Mouse (Mus musculus) embryonic facial prominence, embryonic 14.5 days (tissue): ENCODE measurements around the gene Oca2. TPM values are rescaled to one million over a fixed set of nuclear protein-coding genes. Genes with fewer than 3 reads are reported as not detected.

Source experiments
- ATAC-seq: fragments of 200-750 bp; cut with Nextera tagmentation; 2 replicates; pipeline ENCODE4 v1.8.0; 2017; ENCODE audit warnings: low read depth, moderate number of reproducible peaks, moderate TSS enrichment
- DNase-seq: peaks from one replicate; pipeline ENCODE4 v3.0.0-alpha.2; 2015; ENCODE audit warnings: low spot score
- H3K27ac ChIP-seq: fragments of 300-500 bp; sonication (generic); replicated peaks from 2 replicates; pipeline ENCODE4 v1.5.1; 2014; ENCODE audit warnings: low read depth, mild to moderate bottlenecking, low read length, moderate library complexity
- H3K27me3 ChIP-seq: fragments of 300-500 bp; sonication (generic); replicated peaks from 2 replicates; pipeline ENCODE4 v1.6.1; 2014; ENCODE audit warnings: low read length; ENCODE audit not compliant: control insufficient read depth, insufficient read depth
- H3K36me3 ChIP-seq: fragments of 300-500 bp; sonication (generic); 2 replicates; pipeline ENCODE4 v1.6.1; 2014; ENCODE audit warnings: low read length, mixed read lengths; ENCODE audit not compliant: control insufficient read depth, insufficient read depth
- H3K4me1 ChIP-seq: fragments of 300-500 bp; sonication (generic); 2 replicates; pipeline ENCODE4 v1.6.1; 2014; ENCODE audit warnings: antibody characterized with exemption, low read length; ENCODE audit not compliant: control insufficient read depth, insufficient read depth
- H3K4me2 ChIP-seq: fragments of 300-500 bp; sonication (generic); 2 replicates; pipeline ENCODE4 v1.6.1; 2014; ENCODE audit warnings: low read depth, mild to moderate bottlenecking, low read length, moderate library complexity, mixed read lengths
- H3K4me3 ChIP-seq: fragments of 300-500 bp; sonication (generic); 2 replicates; pipeline ENCODE4 v1.5.1; 2014; ENCODE audit warnings: low read depth, mild to moderate bottlenecking, low read length
- H3K9ac ChIP-seq: fragments of 300-500 bp; sonication (generic); 2 replicates; pipeline ENCODE4 v1.6.1; 2014; ENCODE audit warnings: low read depth, mild to moderate bottlenecking, low read length, moderate library complexity, mixed read lengths
- H3K9me3 ChIP-seq: fragments of 300-500 bp; sonication (generic); 2 replicates; pipeline ENCODE4 v1.6.1; 2016; ENCODE audit warnings: low read length; ENCODE audit not compliant: control insufficient read depth
- WGBS: fragments of 180-500 bp; shearing (Covaris S2); extraction: QIAGEN DNeasy Blood & Tissue Kit; methylation state at CpG from one replicate; pipeline ENCODE4 v1.1.7; 2014; 5-methylcytosine and 5-hydroxymethylcytosine counted together
- polyA plus RNA-seq: library from polyadenylated mRNA; unstranded; fragments of >200 nt; fragmentation: Nextera tagmentation; extraction: Ambion mirVana; gene quantifications from 2 replicates; pipeline ENCODE4 v1.2.1, GENCODE M21; 2014

Oca2 gene
- polyA plus RNA-seq, 1 experiment from 2014 or later: 0.33 TPM

DNA sequence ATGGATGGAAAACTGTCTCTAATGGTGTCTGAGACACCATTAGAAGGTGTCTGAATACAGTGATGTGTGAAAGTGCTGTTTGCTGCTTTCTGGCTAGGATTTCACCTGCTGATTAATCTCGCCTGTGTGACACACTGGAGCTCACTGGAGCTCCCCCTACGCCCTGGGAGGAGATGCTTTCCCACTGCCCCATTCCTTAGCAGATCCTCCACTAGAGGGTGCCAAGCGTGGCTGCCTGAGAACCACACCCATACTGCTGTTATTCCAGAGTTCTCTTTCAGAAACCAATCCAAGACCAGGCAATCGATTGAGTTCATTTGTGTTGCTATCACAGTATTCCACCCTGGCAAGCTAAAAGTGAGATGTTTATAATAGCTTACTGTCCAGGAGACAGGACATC lies 88.2 kb downstream of the Oca2 start:
- peak; percentile 2 for DNase-seq
- ATAC-seq: no peak
- WGBS: 34% methylated on average over 4 of the region's 4 CpGs
- Histone ChIP-seq H3K4me3 (no peak overlapping the region), H3K27ac (no peak overlapping the region), H3K27me3 (no peaks in the 10 kb centered on the region), H3K4me2 (no peak overlapping the region), H3K4me1 (no peaks in the 10 kb centered on the region), H3K9ac (no peak overlapping the region), H3K9me3 (no peaks in the 10 kb centered on the region), H3K36me3 (no peaks in the 10 kb centered on the region)

DNA sequence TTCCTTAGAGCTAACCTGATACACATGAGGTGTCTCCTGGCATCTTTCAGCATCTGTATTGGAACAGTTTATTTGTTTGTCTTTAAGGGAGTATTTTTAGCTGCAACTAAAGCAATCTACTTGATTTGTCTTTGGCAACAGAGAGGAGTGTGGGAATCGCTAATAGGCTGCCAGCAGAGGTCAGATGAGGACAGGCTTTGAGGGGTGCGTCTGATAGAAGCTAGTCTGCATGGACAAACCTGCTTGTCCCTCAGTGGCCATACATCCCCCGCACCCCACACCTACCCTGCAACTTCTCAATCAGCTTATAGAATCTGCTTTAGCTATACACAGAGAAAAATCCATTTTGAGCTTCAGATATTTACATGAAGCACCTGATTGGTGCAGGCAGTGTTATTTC lies 109.0 kb downstream of the Oca2 start:
- H3K4me1 ChIP-seq: no peaks in the 10 kb centered on the region
- ATAC-seq (no peak), DNase-seq (peak; percentile 4)
- H3K4me2 ChIP-seq: no peak overlapping the region
- H3K9me3 ChIP-seq: no peaks in the 10 kb centered on the region
- no peak overlapping the region for H3K27ac ChIP-seq
- 53% methylated on average over 3 of the region's 3 CpGs for WGBS
- no peak overlapping the region for H3K4me3 ChIP-seq
- H3K9ac ChIP-seq: no peak overlapping the region
- H3K36me3 ChIP-seq: no peaks in the 10 kb centered on the region
- no peaks in the 10 kb centered on the region for H3K27me3 ChIP-seq

DNA sequence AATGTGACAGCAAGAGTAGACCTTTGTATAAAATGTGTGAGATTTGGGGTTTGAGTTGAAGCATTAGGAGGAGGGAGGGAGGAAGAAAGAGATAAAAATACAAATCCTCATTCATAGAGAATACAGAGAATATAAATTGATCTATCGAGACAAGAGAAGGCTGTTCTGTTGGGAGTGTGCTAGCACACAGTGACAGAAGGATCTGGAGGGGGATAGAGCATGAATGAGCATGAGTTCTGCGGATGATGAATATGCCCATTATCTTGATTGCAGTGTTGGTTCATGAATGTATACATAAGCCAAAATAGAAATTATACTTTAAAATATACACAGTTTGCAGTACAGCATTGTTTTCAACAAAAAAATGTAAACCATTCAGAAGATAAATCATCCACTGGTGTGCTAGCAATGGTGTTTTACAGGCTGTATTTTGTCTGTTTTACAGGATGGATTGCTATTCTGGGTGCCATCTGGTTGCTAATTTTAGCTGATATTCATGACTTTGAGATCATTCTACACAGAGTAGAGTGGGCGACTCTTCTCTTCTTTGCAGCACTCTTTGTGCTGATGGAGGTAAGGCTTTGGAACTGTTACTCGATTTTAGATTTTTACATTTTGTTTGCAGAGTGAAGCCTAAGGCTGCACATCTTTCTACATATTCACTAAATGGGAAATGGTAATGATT lies 117.2 kb downstream of the Oca2 start:
- Histone ChIP-seq H3K4me2 (no peak overlapping the region), H3K36me3 (no peaks in the 10 kb centered on the region), H3K9ac (no peak overlapping the region), H3K9me3 (no peaks in the 10 kb centered on the region), H3K4me3 (no peak overlapping the region), H3K27ac (no peak overlapping the region), H3K27me3 (no peaks in the 10 kb centered on the region), H3K4me1 (no peaks in the 10 kb centered on the region)
- DNase-seq (no peak), ATAC-seq (no peak)
- 79% methylated on average over 4 of the region's 4 CpGs for WGBS

DNA sequence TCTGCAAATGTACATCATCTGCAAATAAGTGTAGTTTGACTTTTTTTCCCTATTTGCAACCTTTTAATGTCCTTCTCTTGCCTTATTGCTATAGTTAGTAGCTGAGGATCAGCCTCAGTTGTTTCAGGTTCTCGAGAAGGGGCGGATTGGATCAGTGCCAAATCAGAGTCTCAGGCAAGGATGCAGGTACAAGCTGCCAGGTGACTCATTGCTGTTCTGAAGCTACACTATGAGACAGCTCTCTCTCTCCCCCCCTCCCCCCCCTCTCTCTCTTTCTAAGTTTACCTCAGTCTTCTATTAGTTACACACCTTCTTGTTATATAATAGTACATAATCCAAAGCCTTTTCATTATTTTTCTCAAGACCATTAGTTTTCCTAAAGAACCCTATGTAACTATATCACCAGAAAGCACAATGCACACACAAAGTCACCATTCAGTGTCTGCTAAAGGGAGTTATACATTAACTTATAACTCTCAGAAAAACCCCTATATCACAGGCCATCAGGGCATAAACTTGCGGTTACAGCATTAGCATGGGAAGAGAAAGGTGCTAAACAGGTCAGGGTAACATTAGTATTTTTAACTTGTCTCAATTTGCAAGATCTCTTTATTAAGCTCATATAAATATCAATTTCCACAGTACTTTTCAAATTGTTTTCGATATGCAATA lies 142.3 kb downstream of the Oca2 start:
- H3K9me3 ChIP-seq: no peaks in the 10 kb centered on the region
- H3K36me3 ChIP-seq: no peaks in the 10 kb centered on the region
- H3K4me3 ChIP-seq: no peak overlapping the region
- no peaks in the 10 kb centered on the region for H3K4me1 ChIP-seq
- no peak overlapping the region for H3K9ac ChIP-seq
- H3K27me3 ChIP-seq: no peaks in the 10 kb centered on the region
- whole genome bisulfite sequencing: 87% methylated on average over 4 of the region's 4 CpGs
- H3K27ac ChIP-seq: no peak overlapping the region
- DNase-seq (no peak), ATAC-seq (no peak)
- no peak overlapping the region for H3K4me2 ChIP-seq

DNA sequence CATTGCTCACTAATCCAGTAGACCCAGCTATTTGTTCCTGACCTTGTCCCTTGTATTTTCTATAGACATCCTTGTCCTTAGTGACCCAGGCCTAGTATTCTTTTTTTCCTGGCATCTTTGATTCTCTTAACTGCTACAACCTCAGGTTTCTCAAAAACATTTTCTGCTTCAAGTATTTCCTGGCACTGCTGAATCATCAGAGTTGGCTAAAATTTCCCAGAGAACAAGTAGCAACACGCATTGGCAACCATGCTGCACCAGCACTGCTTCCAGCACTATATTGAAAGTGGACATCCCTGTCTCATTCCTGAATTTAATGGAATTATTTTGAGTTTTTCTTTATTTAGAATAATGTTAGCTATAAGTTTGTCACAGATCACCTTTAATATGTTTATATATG lies 143.1 kb downstream of the Oca2 start:
- 91% methylated on average over 1 of the region's 1 CpGs for WGBS
- no peak for ATAC-seq

DNA sequence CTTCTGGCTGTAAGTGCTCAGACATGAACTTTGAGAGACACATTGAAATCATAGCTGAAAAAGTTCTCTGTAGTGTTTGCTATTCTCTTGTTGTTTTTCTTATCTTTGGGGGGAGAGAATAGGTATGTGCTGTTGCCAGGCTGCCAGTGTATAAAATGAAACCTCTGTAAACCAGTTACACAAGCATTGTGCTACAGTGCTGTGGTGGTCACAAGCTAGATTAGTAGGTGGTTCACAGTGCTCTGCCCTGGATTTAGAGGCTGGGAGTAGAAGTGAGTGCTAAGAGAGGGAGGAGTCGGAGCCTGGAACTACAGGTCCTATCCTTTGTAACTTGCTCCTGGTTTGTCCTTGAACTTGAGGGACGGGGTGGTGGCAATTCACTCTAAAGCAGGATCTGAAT lies 148.7 kb downstream of the Oca2 start:
- Histone ChIP-seq H3K36me3 (no peaks in the 10 kb centered on the region), H3K9ac (no peak overlapping the region), H3K4me2 (no peak overlapping the region), H3K4me1 (no peaks in the 10 kb centered on the region), H3K9me3 (no peaks in the 10 kb centered on the region), H3K27ac (no peak overlapping the region), H3K4me3 (no peak overlapping the region), H3K27me3 (no peaks in the 10 kb centered on the region)
- DNase-seq: no peak
- whole genome bisulfite sequencing: 76% methylated on average over 2 of the region's 2 CpGs
- no peak for ATAC-seq

More for the DNA sequence above, 143.1 kb downstream of the Oca2 start:
- Histone ChIP-seq H3K9ac (no peak overlapping the region), H3K4me2 (no peak overlapping the region), H3K9me3 (no peaks in the 10 kb centered on the region), H3K27me3 (no peaks in the 10 kb centered on the region), H3K4me1 (no peaks in the 10 kb centered on the region), H3K27ac (no peak overlapping the region), H3K36me3 (no peaks in the 10 kb centered on the region), H3K4me3 (no peak overlapping the region)
- no peak for DNase-seq

DNA sequence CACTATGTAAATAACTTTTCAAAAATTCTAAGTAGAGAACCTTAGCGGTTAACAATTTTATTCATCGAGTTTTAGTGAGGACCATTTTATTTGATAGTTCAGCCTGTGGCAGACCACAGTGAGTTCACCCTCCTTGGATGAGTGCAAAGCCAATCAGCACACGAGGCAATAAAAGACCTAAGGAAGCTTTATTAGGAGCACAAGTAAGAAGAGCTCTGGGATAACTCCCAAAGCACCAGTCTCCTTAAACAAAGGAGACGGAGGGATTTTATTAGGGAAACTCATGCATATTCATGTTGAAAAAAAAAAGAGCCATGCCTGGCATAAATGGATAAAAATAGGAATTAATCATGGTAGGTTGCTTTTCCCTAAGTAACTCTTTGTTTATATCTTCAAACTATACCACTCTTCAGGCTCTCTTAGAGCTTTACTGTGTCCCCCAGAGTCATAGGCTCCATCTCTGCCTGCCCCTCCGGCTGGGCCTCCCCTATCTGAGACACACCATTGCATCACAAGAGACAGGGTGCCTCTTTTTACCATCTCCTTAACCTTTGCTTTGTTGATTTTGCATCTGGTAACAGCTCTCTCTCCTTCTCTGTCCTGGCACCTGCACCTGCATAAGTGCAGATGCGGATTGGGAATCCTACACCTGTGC lies 178.7 kb downstream of the Oca2 start:
- DNase-seq (no peak), ATAC-seq (no peak)
- no peaks in the 10 kb centered on the region for H3K36me3 ChIP-seq
- H3K4me2 ChIP-seq: no peak overlapping the region
- no peaks in the 10 kb centered on the region for H3K9me3 ChIP-seq
- H3K9ac ChIP-seq: no peak overlapping the region
- 0 out of 2 replicates have a peak, but pooled peaks cover 3% of the 10 kb centered on the region for H3K4me1 ChIP-seq
- H3K27ac ChIP-seq: no peak overlapping the region
- no peak overlapping the region for H3K4me3 ChIP-seq
- no peaks in the 10 kb centered on the region for H3K27me3 ChIP-seq
- WGBS: 58% methylated on average over 6 of the region's 6 CpGs

DNA sequence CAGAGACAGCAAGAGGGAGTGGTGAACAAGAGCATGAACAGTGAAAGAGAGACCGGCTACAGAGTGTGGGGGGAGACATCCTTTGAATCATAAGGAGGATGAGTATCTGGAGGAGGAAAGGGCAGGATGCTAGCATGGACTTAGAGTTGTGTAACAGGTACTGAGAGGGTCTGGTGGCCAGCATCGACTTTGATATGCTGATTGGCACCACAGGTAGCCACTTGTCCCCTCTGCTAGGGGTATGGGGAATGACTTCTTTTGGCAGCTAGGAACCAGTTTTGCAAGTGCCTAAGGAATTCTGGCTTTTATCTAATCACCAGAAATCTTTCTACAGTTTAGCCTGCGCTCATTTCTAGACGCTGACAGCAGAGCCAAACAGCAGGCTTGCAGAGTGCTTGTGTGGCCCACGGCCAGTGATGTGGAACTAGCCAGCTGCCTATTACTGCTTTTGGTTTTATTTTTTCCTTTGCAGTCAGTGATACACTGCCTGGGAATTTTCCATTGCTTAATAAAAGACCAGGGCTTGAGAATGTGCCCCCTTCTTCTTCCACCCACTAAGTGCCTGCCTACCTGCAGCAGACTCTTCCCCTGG lies 179.8 kb downstream of the Oca2 start:
- Histone ChIP-seq H3K27me3 (no peaks in the 10 kb centered on the region), H3K27ac (no peak overlapping the region), H3K36me3 (no peaks in the 10 kb centered on the region), H3K4me1 (0 out of 2 replicates have a peak, but pooled peaks cover 3% of the 10 kb centered on the region), H3K9ac (no peak overlapping the region), H3K9me3 (no peaks in the 10 kb centered on the region), H3K4me2 (no peak overlapping the region), H3K4me3 (no peak overlapping the region)
- peak; percentile 67 for DNase-seq
- WGBS: 20% methylated on average over 5 of the region's 5 CpGs
- peak; percentile 55 for ATAC-seq
